Mouse (Mus musculus) heart, postnatal 0 days (tissue): Measurements from ENCODE around the gene Slc2a4.
A peak's percentile ranks its signal among the peaks of the same experiment; 100 is the strongest.

Source experiments
- CTCF ChIP-seq: IDR thresholded peaks from 2 replicates; pipeline ENCODE4 v1.5.1; 2016; ENCODE audit warnings: antibody characterized with exemption, control low read depth, low read depth
- EP300 ChIP-seq: IDR thresholded peaks from 2 replicates; pipeline ENCODE4 v1.6.1; 2016; ENCODE audit warnings: antibody characterized with exemption, low read depth

GRCm38 (mm10) chr11:69952274-69952673, 4.3 kb upstream of the Slc2a4 start:
- TF ChIP-seq CTCF (0 out of 2 replicates have a peak, but pooled peaks have one; percentile 16), EP300 (no peak)
